Mouse (Mus musculus) 3T3-L1 (cell line): ENCODE measurements around the gene Pbx1.

Experiments used
- DNase-seq: peaks from one replicate; pipeline ENCODE4 v3.0.0-alpha.2; 2015; ENCODE audit warnings: low read depth, low spot score

Pbx1 gene

GRCm38 (mm10) chr1:168299928-168300365, 132.1 kb downstream of the Pbx1 start:
- DNase-seq, result no peak

- DNase-seq, result no peak
Measured at GRCm38 (mm10) chr1:168299181-168299580, 132.9 kb downstream of the Pbx1 start.

- DNase-seq, result no peak
Measured at GRCm38 (mm10) chr1:168296290-168296689, 135.8 kb downstream of the Pbx1 start.

GRCm38 (mm10) chr1:168295782-168296181, 136.3 kb downstream of the Pbx1 start:
- DNase-seq, result no peak

- DNase-seq, result no peak
Measured at GRCm38 (mm10) chr1:168293673-168294072, 138.4 kb downstream of the Pbx1 start.

GRCm38 (mm10) chr1:168292106-168292505, 140.0 kb downstream of the Pbx1 start:
- no peak for DNase-seq

GRCm38 (mm10) chr1:168291643-168292040, 140.4 kb downstream of the Pbx1 start:
- DNase-seq, result no peak

- DNase-seq, result peak; percentile 73
Measured at GRCm38 (mm10) chr1:168291001-168291642, 140.9 kb downstream of the Pbx1 start.

- no peak for DNase-seq
Measured at GRCm38 (mm10) chr1:168290236-168290985, 141.7 kb downstream of the Pbx1 start.

- no peak for DNase-seq
Measured at GRCm38 (mm10) chr1:168288891-168289545, 143.1 kb downstream of the Pbx1 start.

- DNase-seq, result no peak
Measured at GRCm38 (mm10) chr1:168287843-168288591, 144.1 kb downstream of the Pbx1 start.

GRCm38 (mm10) chr1:168286862-168287650, 145.0 kb downstream of the Pbx1 start:
- DNase-seq, result no peak

- no peak for DNase-seq
Measured at GRCm38 (mm10) chr1:168284566-168285141, 147.4 kb downstream of the Pbx1 start.

GRCm38 (mm10) chr1:168283841-168284565, 148.1 kb downstream of the Pbx1 start:
- peak; percentile 35 for DNase-seq

GRCm38 (mm10) chr1:168283421-168283820, 148.6 kb downstream of the Pbx1 start:
- DNase-seq, result peak; percentile 35

GRCm38 (mm10) chr1:168275678-168276077, 156.4 kb downstream of the Pbx1 start:
- no peak for DNase-seq

- DNase-seq, result no peak
Measured at GRCm38 (mm10) chr1:168274296-168274695, 157.8 kb downstream of the Pbx1 start.

- no peak for DNase-seq
Measured at GRCm38 (mm10) chr1:168272091-168272490, 160.0 kb downstream of the Pbx1 start.

GRCm38 (mm10) chr1:168271207-168271606, 160.9 kb downstream of the Pbx1 start:
- DNase-seq, result no peak
